Mouse (Mus musculus) neutrophil, adult 83 days (primary cell): Measurements from ENCODE around the gene Fuk. TPM values are rescaled to one million over a fixed set of nuclear protein-coding genes. Genes with fewer than 3 reads are reported as not detected.

Experiments used
- total RNA-seq, 2 experiments: library from RNA; stranded (reverse); gene quantifications; one replicate each; pipeline ENCODE4 v1.2.4; 2023

Gene Fuk
- 1 to 10 TPM; 8.2 to 8.5 TPM for total RNA-seq

GRCm38 (mm10) chr8:110901839-110902578, at the start of gene Fuk:
TSS of gene Fuk (minus strand) at chr8:110902488.

GRCm38 (mm10) chr8:110919341-110920031, 17.2 kb upstream of the Fuk start, which contains the start of gene St3gal2:
TSS of gene St3gal2 (plus strand) at chr8:110919922.

GRCm38 (mm10) chr8:110846405-110847170, 55.7 kb downstream of the Fuk start, which contains the start of the genes Cog4 and Sf3b3:
TSS of gene Cog4 (plus strand) at chr8:110846600.
TSS of gene Sf3b3 (minus strand) at chr8:110846787.

Other genes starting within 250 kb of the Fuk start
- under 1 TPM; 0.86 to 0.92 TPM for gene Mtss1l, start 181.0 kb downstream of the Fuk start, total RNA-seq
- gene Il34, start 96.6 kb downstream of the Fuk start, total RNA-seq = not detected
- gene Cog4, start 55.9 kb downstream of the Fuk start, total RNA-seq = 10 to 100 TPM; 46.3 to 52.9 TPM
- 10 to 100 TPM; 60.0 to 63.3 TPM for gene Sf3b3, start 55.7 kb downstream of the Fuk start, total RNA-seq
- gene St3gal2, start 17.4 kb upstream of the Fuk start, total RNA-seq = 10 to 100 TPM; 37.8 to 49.0 TPM
- 10 to 100 TPM; 30.1 to 37.6 TPM for gene Ddx19a, start 95.3 kb upstream of the Fuk start, total RNA-seq
- 1 to 10 TPM; 6.0 to 6.4 TPM for gene Ddx19b, start 129.3 kb upstream of the Fuk start, total RNA-seq
- gene Aars, start 130.7 kb upstream of the Fuk start, total RNA-seq = 10 to 100 TPM; 21.2 to 26.7 TPM
- 1 to 10 TPM; 1.2 to 2.1 TPM for gene Exosc6, start 153.9 kb upstream of the Fuk start, total RNA-seq
- not detected for gene Clec18a, start 189.9 kb upstream of the Fuk start, total RNA-seq
- gene Pdpr, start 192.1 kb upstream of the Fuk start, total RNA-seq = 10 to 100 TPM; 11.4 to 15.0 TPM